Mouse (Mus musculus): Measurements from ENCODE around the gene Cdk2ap2. TPM values are rescaled to one million over a fixed set of nuclear protein-coding genes. Genes with fewer than 3 reads are reported as not detected.

Cdk2ap2 gene
- polyA plus RNA-seq, 1 experiment from 2014 or later, result 86.0 TPM

- under 1% methylated on average over 52 of the region's 52 CpGs for WGBS
- Histone ChIP-seq H3K27me3 (ENCODE audit: insufficient read depth, poor library complexity, severe bottlenecking) (peaks cover 46% of the 10 kb centered on the region), H3K4me3 (peak overlapping the region; percentile 63), H3K4me1 (peaks cover 54% of the 10 kb centered on the region), H3K36me3 (peaks cover 22% of the 10 kb centered on the region), H3K27ac (peak overlapping the region; percentile 39; the same call in 1 of the 2 replicates), H3K9me3 (no peaks in the 10 kb centered on the region)
- DNase-seq (ENCODE audit: low spot score), result no peak
Measured at GRCm38 (mm10) chr19:4100718-4101261, 3.8 kb downstream of the Cdk2ap2 start.

GRCm38 (mm10) chr19:4101466-4101865, 4.5 kb downstream of the Cdk2ap2 start:
- 63% methylated on average over 6 of the region's 6 CpGs for WGBS

GRCm38 (mm10) chr19:4102049-4102448, 5.1 kb downstream of the Cdk2ap2 start:
- Histone ChIP-seq H3K9me3 (no peaks in the 10 kb centered on the region), H3K4me1 (peaks cover 46% of the 10 kb centered on the region), H3K27ac (no peak overlapping the region), H3K36me3 (peaks cover 27% of the 10 kb centered on the region), H3K27me3 (ENCODE audit: insufficient read depth, poor library complexity, severe bottlenecking) (peaks cover 46% of the 10 kb centered on the region), H3K4me3 (no peak overlapping the region)
- WGBS, result 81% methylated on average over 2 of the region's 2 CpGs
- DNase-seq (ENCODE audit: low spot score), result no peak

More at GRCm38 (mm10) chr19:4101466-4101865, 4.5 kb downstream of the Cdk2ap2 start:
- peaks cover 46% of the 10 kb centered on the region for H3K27me3 ChIP-seq (ENCODE audit: insufficient read depth, poor library complexity, severe bottlenecking)
- H3K4me1 ChIP-seq, result peaks cover 50% of the 10 kb centered on the region
- DNase-seq (ENCODE audit: low spot score), result no peak
- H3K9me3 ChIP-seq, result no peaks in the 10 kb centered on the region
- H3K36me3 ChIP-seq, result peaks cover 22% of the 10 kb centered on the region
- no peak overlapping the region for H3K27ac ChIP-seq
- H3K4me3 ChIP-seq, result peak overlapping the region; percentile 63

GRCm38 (mm10) chr19:4102626-4103025, 5.6 kb downstream of the Cdk2ap2 start:
- H3K4me1 ChIP-seq, result peaks cover 40% of the 10 kb centered on the region
- no peak overlapping the region for H3K27ac ChIP-seq
- H3K27me3 ChIP-seq (ENCODE audit: insufficient read depth, poor library complexity, severe bottlenecking), result peaks cover 46% of the 10 kb centered on the region
- 93% methylated on average over 12 of the region's 12 CpGs for WGBS
- H3K36me3 ChIP-seq, result peaks cover 31% of the 10 kb centered on the region
- H3K4me3 ChIP-seq, result no peak overlapping the region
- H3K9me3 ChIP-seq, result no peaks in the 10 kb centered on the region
- no peak for DNase-seq (ENCODE audit: low spot score)

- DNase-seq (ENCODE audit: low spot score), result no peak
- peaks cover 33% of the 10 kb centered on the region for H3K4me1 ChIP-seq
- H3K4me3 ChIP-seq, result no peak overlapping the region
- H3K27ac ChIP-seq, result no peak overlapping the region
- H3K27me3 ChIP-seq (ENCODE audit: insufficient read depth, poor library complexity, severe bottlenecking), result peaks cover 46% of the 10 kb centered on the region
- no peaks in the 10 kb centered on the region for H3K9me3 ChIP-seq
- peaks cover 36% of the 10 kb centered on the region for H3K36me3 ChIP-seq
- whole genome bisulfite sequencing, result 91% methylated on average over 18 of the region's 18 CpGs
Measured at GRCm38 (mm10) chr19:4103294-4103693, 6.3 kb downstream of the Cdk2ap2 start.

- Histone ChIP-seq H3K27me3 (ENCODE audit: insufficient read depth, poor library complexity, severe bottlenecking) (peaks cover 46% of the 10 kb centered on the region), H3K4me3 (no peak overlapping the region), H3K36me3 (peaks cover 38% of the 10 kb centered on the region), H3K9me3 (no peaks in the 10 kb centered on the region), H3K4me1 (peaks cover 28% of the 10 kb centered on the region), H3K27ac (no peak overlapping the region)
- 52% methylated on average over 3 of the region's 3 CpGs for WGBS
- DNase-seq (ENCODE audit: low spot score), result no peak
Measured at GRCm38 (mm10) chr19:4103792-4104191, 6.8 kb downstream of the Cdk2ap2 start.

GRCm38 (mm10) chr19:4104675-4105194, 7.8 kb downstream of the Cdk2ap2 start:
- peaks cover 46% of the 10 kb centered on the region for H3K27me3 ChIP-seq (ENCODE audit: insufficient read depth, poor library complexity, severe bottlenecking)
- H3K4me1 ChIP-seq, result peaks cover 19% of the 10 kb centered on the region
- peaks cover 38% of the 10 kb centered on the region for H3K36me3 ChIP-seq
- no peak overlapping the region for H3K27ac ChIP-seq
- WGBS, result 84% methylated on average over 16 of the region's 16 CpGs
- DNase-seq (ENCODE audit: low spot score), result no peak
- no peak overlapping the region for H3K4me3 ChIP-seq
- no peaks in the 10 kb centered on the region for H3K9me3 ChIP-seq

- Histone ChIP-seq H3K9me3 (no peaks in the 10 kb centered on the region), H3K36me3 (peaks cover 50% of the 10 kb centered on the region), H3K4me1 (peaks cover 9% of the 10 kb centered on the region; the same call in 1 of the 2 replicates), H3K27me3 (ENCODE audit: insufficient read depth, poor library complexity, severe bottlenecking) (peaks cover 30% of the 10 kb centered on the region), H3K27ac (no peak overlapping the region), H3K4me3 (no peak overlapping the region)
- 93% methylated on average over 14 of the region's 14 CpGs for WGBS
- no peak for DNase-seq (ENCODE audit: low spot score)
Measured at GRCm38 (mm10) chr19:4106654-4107053, 9.7 kb downstream of the Cdk2ap2 start.

GRCm38 (mm10) chr19:4108535-4108934, 11.6 kb downstream of the Cdk2ap2 start:
- Histone ChIP-seq H3K9me3 (no peaks in the 10 kb centered on the region), H3K27ac (no peak overlapping the region), H3K4me1 (peaks cover 14% of the 10 kb centered on the region), H3K36me3 (peaks cover 64% of the 10 kb centered on the region), H3K27me3 (ENCODE audit: insufficient read depth, poor library complexity, severe bottlenecking) (peaks cover 11% of the 10 kb centered on the region), H3K4me3 (no peak overlapping the region)
- WGBS, result 86% methylated on average over 9 of the region's 9 CpGs
- no peak for DNase-seq (ENCODE audit: low spot score)

- Histone ChIP-seq H3K4me1 (peaks cover 29% of the 10 kb centered on the region), H3K36me3 (peaks cover 81% of the 10 kb centered on the region), H3K4me3 (no peak overlapping the region), H3K27ac (no peak overlapping the region), H3K27me3 (ENCODE audit: insufficient read depth, poor library complexity, severe bottlenecking) (no peaks in the 10 kb centered on the region), H3K9me3 (no peaks in the 10 kb centered on the region)
- 91% methylated on average over 26 of the region's 26 CpGs for WGBS
- no peak for DNase-seq (ENCODE audit: low spot score)
Measured at GRCm38 (mm10) chr19:4112063-4112960, 15.3 kb downstream of the Cdk2ap2 start.

- H3K36me3 ChIP-seq, result peaks cover 82% of the 10 kb centered on the region
- peak overlapping the region; percentile 37; the same call in 1 of the 2 replicates for H3K27ac ChIP-seq
- H3K27me3 ChIP-seq (ENCODE audit: insufficient read depth, poor library complexity, severe bottlenecking), result no peaks in the 10 kb centered on the region
- no peak overlapping the region for H3K4me3 ChIP-seq
- H3K4me1 ChIP-seq, result peaks cover 29% of the 10 kb centered on the region
- H3K9me3 ChIP-seq, result no peaks in the 10 kb centered on the region
- DNase-seq (ENCODE audit: low spot score), result no peak
- WGBS, result 73% methylated on average over 13 of the region's 13 CpGs
Measured at GRCm38 (mm10) chr19:4113186-4113805, 16.3 kb downstream of the Cdk2ap2 start.

- 51% methylated on average over 5 of the region's 5 CpGs for WGBS
- Histone ChIP-seq H3K9me3 (no peaks in the 10 kb centered on the region), H3K27me3 (ENCODE audit: insufficient read depth, poor library complexity, severe bottlenecking) (no peaks in the 10 kb centered on the region), H3K4me3 (no peak overlapping the region), H3K27ac (peak overlapping the region; percentile 37; the same call in 1 of the 2 replicates), H3K4me1 (peaks cover 29% of the 10 kb centered on the region), H3K36me3 (peaks cover 80% of the 10 kb centered on the region)
- DNase-seq (ENCODE audit: low spot score), result no peak
Measured at GRCm38 (mm10) chr19:4113806-4114230, 16.8 kb downstream of the Cdk2ap2 start.

Data from heart, embryonic 10.5 days (tissue).